Mouse (Mus musculus): ENCODE results near the gene 2010111I01Rik.

DNA sequence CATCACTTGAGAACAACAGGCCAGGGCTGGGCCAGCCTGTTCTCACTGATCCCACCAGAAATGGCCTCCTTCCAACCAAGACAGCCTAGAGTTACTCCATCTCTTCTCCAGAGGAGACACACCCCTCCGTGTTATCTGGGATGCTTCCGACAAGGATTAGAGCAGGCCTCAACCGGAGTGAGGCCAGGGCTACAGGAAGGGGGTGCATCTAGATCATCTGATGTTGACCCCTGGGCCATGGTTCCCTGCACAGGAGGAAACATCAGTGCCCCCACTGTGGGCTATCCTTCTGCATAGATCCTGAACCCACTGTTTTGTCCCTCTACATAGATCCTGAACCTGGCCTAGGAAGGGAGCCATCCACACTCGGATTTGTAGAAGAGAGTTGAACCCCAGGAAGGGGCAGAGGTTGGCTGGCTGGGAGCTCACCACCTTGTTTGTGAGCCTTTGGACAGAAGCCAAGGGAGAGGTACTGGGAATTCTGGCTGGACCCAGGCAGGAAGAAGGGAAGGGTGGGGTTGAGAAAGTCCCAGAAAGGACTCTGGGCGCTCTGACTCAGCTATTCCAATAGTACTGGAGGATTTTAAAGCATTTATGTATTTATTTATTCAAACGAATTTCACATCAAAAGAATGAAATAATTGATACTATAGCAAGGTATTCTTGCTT is 339.6 kb downstream of the 2010111I01Rik start:
- no peak for TF ChIP-seq POLR2A (IDR thresholded peaks at IDR 0.05; ENCODE audit: insufficient read depth, low read depth, low read length)
- TF ChIP-seq CTCF (IDR thresholded peaks at IDR 0.05; ENCODE audit: insufficient read depth, low read depth, low read length): no peak
